Mouse (Mus musculus): ENCODE measurements at regions not wholly inside any gene's neighbourhood (a gene's known extent, or its start where the extent isn't known, plus 50 kb on each side); places are given as distances from the start of the nearest gene placed in this dataset.

GRCm38 (mm10) chr12:9941357-9941756 lies 371.4 kb downstream of the Osr1 start:
- TF ChIP-seq MXI1 (IDR thresholded peaks at IDR 0.05; ENCODE audit: low read depth, low read length), result no peak
- TF ChIP-seq MAFK (IDR thresholded peaks at IDR 0.05; ENCODE audit: borderline replicate concordance, low read depth, low read length), result no peak

Measured in MEL (cell line).